Mouse (Mus musculus) v-Abl transformed pro-B cells (cell line): Measurements from ENCODE around the gene Myl4.

Source experiments
- in situ Hi-C, 2 experiments: fragments of 400-800 bp; cut with MboI; formaldehyde crosslinking; loops; one replicate each; pipeline ENCODE4 v1.15.1; 2025; ENCODE audit not compliant: unreplicated experiment in 2 of 2

Gene Myl4

GRCm38 (mm10) chr11:104624791-104625391 is 74.4 kb downstream of the Myl4 start:
- in situ Hi-C loops = no loop called here

- in situ Hi-C loops = no loop called here
These were observed 75.3 kb downstream of the Myl4 start for GRCm38 (mm10) chr11:104625453-104626402.

GRCm38 (mm10) chr11:104626635-104627034 is 76.2 kb downstream of the Myl4 start:
- in situ Hi-C loops = no loop called here

- in situ Hi-C loops = no loop called here
These were observed 77.3 kb downstream of the Myl4 start for GRCm38 (mm10) chr11:104627616-104628301.

- in situ Hi-C loops = no loop called here
These were observed 78.1 kb downstream of the Myl4 start for GRCm38 (mm10) chr11:104628566-104628965.

GRCm38 (mm10) chr11:104630185-104630835 is 79.8 kb downstream of the Myl4 start:
- in situ Hi-C loops = no loop called here

- in situ Hi-C loops = no loop called here
These were observed 80.8 kb downstream of the Myl4 start for GRCm38 (mm10) chr11:104631306-104631705.

- in situ Hi-C loops = no loop called here
These were observed 86.5 kb downstream of the Myl4 start for GRCm38 (mm10) chr11:104637010-104637409.

GRCm38 (mm10) chr11:104638006-104638405 is 87.5 kb downstream of the Myl4 start:
- in situ Hi-C loops = no loop called here

GRCm38 (mm10) chr11:104638906-104639305 is 88.4 kb downstream of the Myl4 start:
- in situ Hi-C loops = no loop called here

GRCm38 (mm10) chr11:104639634-104640033 is 89.2 kb downstream of the Myl4 start:
- in situ Hi-C loops = no loop called here

- in situ Hi-C loops = no loop called here
These were observed 90.4 kb downstream of the Myl4 start for GRCm38 (mm10) chr11:104640894-104641293.

- in situ Hi-C loops = no loop called here
These were observed 92.8 kb downstream of the Myl4 start for GRCm38 (mm10) chr11:104643236-104643635.
